Mouse (Mus musculus) testis, postnatal 10 days (tissue): ENCODE measurements around the gene Krt75.

ENCODE experiments used
- DNase-seq: peaks from one replicate; pipeline ENCODE4 v3.0.0; 2021; ENCODE audit warnings: low spot score

Gene Krt75

GRCm38 (mm10) chr15:101573796-101574345 lies at the start of gene Krt75:
Gene Krt75 (minus strand): TSS chr15:101573904.
- no peak for DNase-seq

GRCm38 (mm10) chr15:101599123-101599522 lies 25.4 kb upstream of the Krt75 start:
- no peak for DNase-seq

- DNase-seq: no peak
Measured at GRCm38 (mm10) chr15:101588216-101588615, 14.5 kb upstream of the Krt75 start.

- DNase-seq: no peak
Measured at GRCm38 (mm10) chr15:101584456-101584855, 10.8 kb upstream of the Krt75 start.

- no peak for DNase-seq
Measured at GRCm38 (mm10) chr15:101583211-101583965, 9.7 kb upstream of the Krt75 start.

- DNase-seq: no peak
Measured at GRCm38 (mm10) chr15:101581701-101582100, 8.0 kb upstream of the Krt75 start.

GRCm38 (mm10) chr15:101575506-101575905 lies 1.8 kb upstream of the Krt75 start:
- peak; percentile 39 for DNase-seq

GRCm38 (mm10) chr15:101567780-101568179 lies 5.9 kb downstream of the Krt75 start:
- no peak for DNase-seq

- no peak for DNase-seq
Measured at GRCm38 (mm10) chr15:101562850-101563249, 10.9 kb downstream of the Krt75 start, which contains the start of gene Krt90. Gene Krt90 (minus strand): TSS chr15:101562950.

GRCm38 (mm10) chr15:101558034-101558646 lies 15.6 kb downstream of the Krt75 start:
- no peak for DNase-seq

- DNase-seq: peak; percentile 58
Measured at GRCm38 (mm10) chr15:101553169-101553568, 20.5 kb downstream of the Krt75 start.

GRCm38 (mm10) chr15:101552188-101552587 lies 21.5 kb downstream of the Krt75 start:
- no peak for DNase-seq

GRCm38 (mm10) chr15:101550567-101550966 lies 23.1 kb downstream of the Krt75 start, which contains the start of gene Krt82:
Gene Krt82 (minus strand): TSS chr15:101550667.
- DNase-seq: no peak

GRCm38 (mm10) chr15:101544478-101544877 lies 29.2 kb downstream of the Krt75 start:
- no peak for DNase-seq

- peak; percentile 50 for DNase-seq
Measured at GRCm38 (mm10) chr15:101542543-101542942, 31.2 kb downstream of the Krt75 start.

- no peak for DNase-seq
Measured at GRCm38 (mm10) chr15:101538580-101538900, 35.2 kb downstream of the Krt75 start.

GRCm38 (mm10) chr15:101537864-101538579 lies 35.7 kb downstream of the Krt75 start:
- DNase-seq: no peak

- DNase-seq: no peak
Measured at GRCm38 (mm10) chr15:101536054-101536850, 37.5 kb downstream of the Krt75 start.

GRCm38 (mm10) chr15:101532720-101533119 lies 41.0 kb downstream of the Krt75 start, which contains the start of gene Krt84:
Gene Krt84 (minus strand): TSS chr15:101532820.
- DNase-seq: no peak

GRCm38 (mm10) chr15:101522556-101523232 lies 51.0 kb downstream of the Krt75 start:
- no peak for DNase-seq

GRCm38 (mm10) chr15:101519792-101520191 lies 53.9 kb downstream of the Krt75 start:
- DNase-seq: peak; percentile 89
